Mouse (Mus musculus): ENCODE data around the gene Gm5767.

Gm5767 gene

GRCm38 (mm10) chr16:8680470-8680869, at the start of gene Gm5767:
Gene Gm5767, plus strand, starts transcription at chr16:8680770.
- DNase-seq: no peak

DNA sequence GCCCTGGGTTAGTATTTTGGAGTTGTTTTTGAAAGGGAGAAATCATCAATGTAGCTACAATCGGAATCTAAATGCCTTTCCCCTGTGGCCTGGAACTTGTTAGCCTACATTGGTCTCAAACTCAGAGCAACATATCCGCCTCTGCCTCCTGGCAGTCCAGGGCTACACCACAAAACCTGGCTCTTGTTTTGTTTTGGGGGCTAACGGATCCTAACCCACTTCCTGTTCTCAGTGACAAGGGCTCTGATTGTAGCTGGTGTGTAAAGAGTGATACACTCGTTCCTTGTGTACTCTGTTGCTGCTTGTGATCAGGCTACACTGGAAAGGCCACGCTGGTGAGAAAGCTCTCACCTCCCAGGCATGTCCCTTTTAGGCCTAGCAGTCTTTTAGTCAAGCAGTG, 49.1 kb upstream of the Gm5767 start:
- DNase-seq: peak; percentile 36

GRCm38 (mm10) chr16:8636867-8637216, 43.7 kb upstream of the Gm5767 start:
- no peak for DNase-seq

DNA sequence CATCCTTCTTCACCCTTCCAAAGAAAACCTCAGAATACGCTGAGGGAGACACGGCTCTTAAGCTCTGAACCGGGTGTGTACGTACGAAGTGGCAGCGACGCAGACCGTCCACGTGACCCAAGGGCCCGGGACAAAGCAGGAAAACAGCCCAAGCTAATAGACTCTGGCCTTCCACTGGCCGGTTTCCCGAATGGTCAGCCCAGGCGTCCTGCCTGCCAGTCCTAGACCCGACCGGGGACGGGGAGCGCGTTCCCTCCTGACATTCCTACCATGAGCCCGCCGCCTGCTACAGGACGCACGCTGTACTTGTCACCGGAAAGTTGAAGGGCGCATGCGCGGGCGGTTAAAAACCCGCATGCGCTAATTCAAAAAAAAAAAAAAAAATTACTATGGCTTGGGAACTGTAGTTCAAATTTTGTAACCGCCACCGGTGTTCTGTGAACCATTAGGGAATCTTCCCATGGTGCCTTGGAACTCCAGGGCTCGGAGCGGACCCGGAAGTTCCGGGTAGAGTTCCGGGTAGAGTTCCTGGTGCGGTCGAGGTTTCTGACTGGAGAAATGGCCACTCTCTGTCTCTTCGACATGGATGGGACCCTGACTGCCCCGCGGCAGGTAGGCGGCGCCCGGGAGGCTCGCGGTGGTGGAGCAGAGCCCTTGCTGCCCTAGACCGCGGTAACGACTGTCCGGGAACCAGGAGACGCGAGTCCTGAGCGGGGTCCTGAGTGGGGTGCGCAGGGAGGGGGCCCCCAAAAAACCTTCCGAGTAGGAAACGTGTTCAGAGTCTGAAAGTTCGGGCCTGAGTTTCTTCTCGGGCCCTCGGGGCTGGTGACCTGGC, 43.1 kb upstream of the Gm5767 start, which contains the start of the genes Pmm2 and Tmem186:
Pmm2 (plus strand) TSS at position 458 of the 835 bp plus-strand sequence.
Tmem186 (minus strand) TSS at position 496 of the 835 bp plus-strand sequence.
- DNase-seq: peak; percentile 81

DNA sequence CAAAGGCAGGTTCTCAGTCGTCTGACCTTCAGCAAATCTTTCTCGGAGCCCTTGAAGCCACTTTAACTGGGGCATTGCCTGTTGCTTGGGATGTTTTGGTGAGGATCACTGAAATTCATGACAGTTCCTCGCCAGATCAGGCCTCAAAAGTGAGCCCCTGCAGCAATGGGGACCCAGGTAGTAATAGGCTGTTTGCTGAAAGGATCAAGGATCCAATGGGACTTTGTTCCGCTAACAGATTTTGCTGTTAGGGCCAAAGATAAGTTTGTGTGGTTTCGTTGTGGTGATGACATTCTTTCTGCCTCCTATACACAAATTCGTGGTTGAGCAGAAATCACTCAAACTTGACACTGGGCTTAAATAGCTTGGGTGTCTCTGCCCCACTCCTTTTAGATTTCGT, 42.4 kb upstream of the Gm5767 start:
- no peak for DNase-seq

GRCm38 (mm10) chr16:8639466-8640191, 40.9 kb upstream of the Gm5767 start:
- no peak for DNase-seq

DNA sequence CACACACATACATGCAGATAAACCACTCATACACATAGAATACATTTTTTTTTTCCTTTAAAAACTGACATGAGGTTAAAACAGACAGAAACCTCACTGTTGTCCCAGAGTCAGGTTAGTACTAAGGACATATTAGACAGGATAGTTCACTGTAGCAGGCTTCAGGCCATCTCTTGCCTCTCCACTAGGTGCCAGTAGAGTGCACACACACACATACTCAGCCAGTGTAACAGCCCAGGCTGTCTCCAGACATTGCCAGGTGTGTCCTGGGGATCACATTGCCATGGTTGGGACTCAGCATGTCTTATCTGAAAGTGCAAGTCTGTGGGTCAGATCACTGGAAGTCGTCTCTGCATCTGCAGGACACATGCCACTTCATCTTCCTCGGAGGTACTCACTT, 36.7 kb upstream of the Gm5767 start:
- DNase-seq: peak; percentile 63

- no peak for DNase-seq
These were observed 35.0 kb upstream of the Gm5767 start for GRCm38 (mm10) chr16:8645546-8645945.

GRCm38 (mm10) chr16:8650007-8650406, 30.6 kb upstream of the Gm5767 start:
- DNase-seq: no peak

- no peak for DNase-seq
These were observed 25.5 kb upstream of the Gm5767 start for GRCm38 (mm10) chr16:8655108-8655507.

- DNase-seq: no peak
These were observed 25.0 kb upstream of the Gm5767 start for GRCm38 (mm10) chr16:8655599-8655998.

- DNase-seq: no peak
These were observed 24.3 kb upstream of the Gm5767 start for GRCm38 (mm10) chr16:8656256-8656655.

DNA sequence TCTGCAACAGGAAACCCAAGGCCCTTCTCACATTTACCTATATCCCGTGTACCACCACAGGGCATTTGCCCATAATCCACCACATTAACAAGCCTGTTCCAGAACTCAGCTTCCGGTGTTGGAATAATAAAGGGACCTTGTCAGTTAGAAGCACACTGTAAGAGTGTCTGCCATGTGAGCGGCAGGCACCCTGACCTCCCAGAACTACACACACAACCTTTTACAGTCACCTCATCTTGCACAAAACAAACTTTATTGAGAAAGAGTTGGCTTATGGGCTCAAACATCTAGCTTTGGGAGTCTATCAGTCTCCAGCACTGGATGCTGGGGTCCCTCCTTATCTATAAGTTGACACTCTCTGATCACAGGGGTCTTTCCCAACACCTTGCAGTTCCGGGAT, 22.2 kb upstream of the Gm5767 start:
- no peak for DNase-seq

- DNase-seq: no peak
These were observed 21.8 kb upstream of the Gm5767 start for GRCm38 (mm10) chr16:8658764-8659163.

GRCm38 (mm10) chr16:8663022-8663421, 17.5 kb upstream of the Gm5767 start:
- DNase-seq: no peak

- no peak for DNase-seq
These were observed 16.7 kb upstream of the Gm5767 start for GRCm38 (mm10) chr16:8663606-8664539.

- DNase-seq: no peak
These were observed 15.2 kb upstream of the Gm5767 start for GRCm38 (mm10) chr16:8665367-8665766.

DNA sequence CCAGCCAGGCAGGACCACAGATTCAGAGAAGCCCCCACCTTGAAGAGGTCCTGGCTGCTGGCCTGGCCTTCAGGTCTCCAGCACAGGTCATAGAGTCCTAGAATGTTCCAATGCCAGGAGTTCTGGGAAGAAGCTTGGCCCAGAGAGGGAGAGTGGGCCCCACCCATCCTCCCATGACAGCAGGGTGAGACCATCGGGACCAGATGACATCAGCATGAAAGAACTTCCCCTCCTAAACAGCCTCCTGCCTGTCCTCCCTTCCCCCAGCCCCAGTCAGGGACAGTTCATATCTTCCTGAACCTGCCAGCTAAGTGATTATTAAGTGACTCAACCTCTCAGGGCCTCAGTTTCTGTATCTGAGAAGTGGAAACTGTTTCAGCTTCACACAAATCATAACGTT, 14.1 kb upstream of the Gm5767 start:
- no peak for DNase-seq

GRCm38 (mm10) chr16:8667261-8667660, 13.3 kb upstream of the Gm5767 start:
- no peak for DNase-seq

GRCm38 (mm10) chr16:8667814-8668213, 12.8 kb upstream of the Gm5767 start:
- no peak for DNase-seq

GRCm38 (mm10) chr16:8668386-8668785, 12.2 kb upstream of the Gm5767 start:
- DNase-seq: no peak

DNA sequence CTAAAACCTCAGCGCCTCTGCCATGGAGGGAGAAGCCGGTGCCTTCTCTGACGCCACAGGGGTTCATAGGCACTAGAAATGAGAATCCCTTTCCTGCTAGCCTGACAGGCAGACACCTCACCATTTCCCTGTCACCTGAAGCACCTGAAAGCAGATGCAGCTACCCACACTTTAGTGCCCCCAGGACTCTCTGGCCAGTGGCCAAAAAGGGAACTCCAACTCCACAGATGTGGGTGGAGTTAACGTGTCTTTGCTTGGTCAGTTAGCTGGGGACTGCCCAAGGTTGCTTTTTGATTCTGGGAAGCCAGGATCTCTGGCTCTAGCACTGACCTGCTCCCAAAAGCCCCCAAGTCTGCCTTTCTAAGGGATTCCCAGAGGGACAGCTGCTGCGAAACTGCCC, 11.1 kb upstream of the Gm5767 start:
- DNase-seq: no peak

Data from thymus, postnatal 14 days (tissue).